Mouse (Mus musculus): ENCODE results near the gene Fxyd7. TPM values are rescaled to one million over a fixed set of nuclear protein-coding genes. Genes with fewer than 3 reads are reported as not detected.

The Fxyd7 gene
- polyA plus RNA-seq, 2 experiments from 2014 or later, result not detected

DNA sequence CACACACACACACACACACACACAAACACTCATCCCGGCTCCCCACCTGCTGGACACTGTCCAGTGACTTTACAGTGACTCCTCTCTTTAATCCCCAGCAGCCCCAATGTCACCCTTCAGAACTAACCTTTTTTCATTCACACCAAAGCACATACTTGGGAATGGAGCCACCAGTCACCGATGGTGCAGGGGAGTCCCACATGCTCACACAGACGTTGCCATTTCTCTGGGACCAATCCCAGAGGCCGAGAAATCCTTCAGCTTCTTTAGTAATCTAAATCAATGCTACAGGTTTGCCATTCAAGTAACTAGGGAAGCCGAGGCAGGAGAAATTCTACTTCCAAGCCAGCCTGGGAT is 23.4 kb upstream of the Fxyd7 start:
- ATAC-seq, result no peak

GRCm38 (mm10) chr7:31074061-31074712 is 22.9 kb upstream of the Fxyd7 start:
- no peak for ATAC-seq

DNA sequence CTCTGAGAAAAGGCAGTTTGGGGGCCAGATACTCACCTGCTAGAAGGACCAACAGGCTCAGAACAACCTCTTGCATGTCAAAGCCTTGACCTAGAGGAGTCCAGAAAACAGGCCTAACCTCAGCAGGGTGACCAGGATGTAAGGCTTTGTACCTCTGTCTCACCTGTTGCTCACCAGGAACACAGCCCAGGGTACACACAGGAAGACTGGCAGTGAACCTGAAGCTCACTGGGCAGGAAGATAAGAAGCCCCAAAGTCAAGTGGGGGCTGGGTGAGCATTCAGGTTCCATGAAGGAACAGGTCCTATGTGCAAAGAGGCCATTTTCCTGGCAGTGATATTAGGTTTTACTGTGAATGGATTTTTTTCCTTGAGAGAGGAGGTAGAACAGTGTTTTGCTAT is 22.3 kb upstream of the Fxyd7 start:
- no peak for ATAC-seq

DNA sequence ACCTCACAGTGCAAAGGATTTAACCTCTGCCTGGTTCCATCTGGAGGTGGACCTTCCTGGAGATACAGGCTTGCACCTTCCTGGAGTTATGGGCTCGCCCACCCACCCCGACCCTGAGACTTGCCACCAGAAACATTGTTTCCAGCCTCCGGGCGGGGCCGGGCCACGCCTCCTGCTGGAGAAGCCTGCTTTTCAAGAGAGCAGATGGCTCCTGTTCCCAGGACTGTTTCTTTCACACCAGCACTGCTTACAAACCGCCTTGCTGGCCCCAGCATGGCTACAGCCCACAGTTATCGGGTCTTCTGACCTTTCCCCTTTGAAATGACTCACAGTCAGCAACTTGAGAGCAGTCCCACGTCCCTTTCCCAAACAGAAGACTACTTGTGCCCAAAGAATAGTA is 21.1 kb upstream of the Fxyd7 start:
- ATAC-seq, result no peak

DNA sequence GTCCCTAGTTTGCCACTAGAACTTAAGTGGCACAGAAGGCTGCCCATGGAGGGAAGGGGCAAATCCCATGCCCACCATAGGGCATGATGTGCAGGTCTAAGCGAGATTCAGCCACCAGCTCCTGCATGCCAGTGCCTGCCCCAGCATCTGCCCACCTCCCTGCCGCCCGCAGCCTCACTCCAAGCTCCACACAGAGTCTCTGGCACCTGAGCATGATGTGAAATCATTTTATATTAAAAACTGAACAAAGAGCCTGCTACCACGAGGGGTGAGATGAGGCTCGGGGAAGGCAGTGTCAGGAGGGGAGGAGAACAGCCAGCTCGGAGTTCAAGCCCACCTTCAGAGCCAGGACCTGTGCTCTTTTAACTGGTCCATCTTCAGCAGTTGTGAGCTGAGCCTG is 19.1 kb upstream of the Fxyd7 start:
- no peak for ATAC-seq

- ATAC-seq, result no peak
These were observed 18.2 kb upstream of the Fxyd7 start for GRCm38 (mm10) chr7:31069491-31069890.

DNA sequence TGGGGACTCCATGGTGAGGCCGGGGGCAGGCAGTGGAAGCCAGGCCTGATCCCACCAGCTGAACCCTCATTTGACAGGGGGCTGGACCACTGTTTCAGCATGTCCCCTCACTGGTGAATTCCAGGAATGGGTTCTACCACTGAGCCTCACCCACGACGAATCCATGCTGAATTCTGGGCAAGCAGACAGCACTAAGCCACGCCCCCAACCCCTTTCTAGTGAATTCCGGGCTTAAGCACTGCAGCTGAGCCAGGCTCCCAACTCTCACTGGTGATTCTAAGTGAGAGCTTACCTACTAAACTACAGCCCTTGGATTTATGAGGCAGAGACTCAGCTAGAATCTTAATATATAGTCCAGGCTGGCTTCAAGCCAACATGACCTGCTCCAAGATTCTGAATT is 16.6 kb upstream of the Fxyd7 start:
- no peak for ATAC-seq

DNA sequence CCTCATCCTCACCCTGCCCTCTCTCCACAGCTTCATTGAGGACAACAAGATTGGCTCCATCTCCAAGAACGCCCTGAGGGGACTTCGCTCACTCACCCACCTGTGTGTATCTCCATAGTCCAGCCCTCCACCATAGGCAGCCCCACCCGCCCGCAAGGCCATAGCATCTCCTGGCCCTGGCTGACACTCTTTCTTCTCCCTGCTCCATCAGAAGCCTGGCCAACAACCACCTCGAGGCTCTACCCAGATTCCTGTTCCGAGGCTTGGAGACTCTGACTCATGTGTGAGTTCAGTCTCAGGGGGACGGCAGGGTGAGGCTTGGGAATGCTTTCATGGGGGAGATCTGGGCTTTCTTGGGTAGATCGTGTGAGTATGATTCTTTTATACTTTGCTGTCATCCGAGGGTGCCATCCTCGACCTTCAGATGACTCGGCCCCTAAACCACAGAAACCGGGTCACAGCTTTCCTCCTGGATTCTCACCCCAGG is 11.8 kb upstream of the Fxyd7 start:
- ATAC-seq, result no peak

- ATAC-seq, result no peak
These were observed 9.3 kb upstream of the Fxyd7 start for GRCm38 (mm10) chr7:31060621-31061010.

- ATAC-seq, result no peak
These were observed 8.8 kb upstream of the Fxyd7 start for GRCm38 (mm10) chr7:31059919-31060620.

- peak; percentile 54 for ATAC-seq
These were observed 7.8 kb upstream of the Fxyd7 start, which contains the start of gene Lgi4 for GRCm38 (mm10) chr7:31059108-31059507. Gene Lgi4, plus strand, starts transcription at chr7:31059342.

- no peak for ATAC-seq
These were observed 6.9 kb upstream of the Fxyd7 start for GRCm38 (mm10) chr7:31058211-31058610.

GRCm38 (mm10) chr7:31057730-31058129 is 6.5 kb upstream of the Fxyd7 start:
- no peak for ATAC-seq

DNA sequence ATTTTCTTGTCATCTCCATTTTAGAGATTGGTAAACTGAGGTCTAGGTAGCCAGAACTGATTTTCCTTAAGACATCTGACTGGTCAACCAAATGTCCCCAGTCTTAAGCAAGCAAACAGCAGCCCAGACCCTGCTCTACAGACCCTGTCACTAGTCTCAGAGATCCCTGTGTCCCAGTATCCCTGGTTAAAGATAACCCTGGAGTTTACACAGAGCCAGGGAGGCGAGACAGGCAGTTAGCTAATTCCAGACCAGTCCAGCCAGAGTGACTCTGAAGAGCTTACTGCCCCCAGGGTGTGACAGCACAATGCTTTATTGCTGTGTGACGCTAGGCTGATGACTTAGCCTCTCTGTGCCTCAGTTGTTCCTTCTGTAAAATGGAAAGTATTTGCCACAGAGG is 5.8 kb upstream of the Fxyd7 start, which contains the start of gene Fxyd1:
TSS of gene Fxyd1 (minus strand) at position 129 of the 400 bp plus-strand sequence.
- ATAC-seq, result no peak

DNA sequence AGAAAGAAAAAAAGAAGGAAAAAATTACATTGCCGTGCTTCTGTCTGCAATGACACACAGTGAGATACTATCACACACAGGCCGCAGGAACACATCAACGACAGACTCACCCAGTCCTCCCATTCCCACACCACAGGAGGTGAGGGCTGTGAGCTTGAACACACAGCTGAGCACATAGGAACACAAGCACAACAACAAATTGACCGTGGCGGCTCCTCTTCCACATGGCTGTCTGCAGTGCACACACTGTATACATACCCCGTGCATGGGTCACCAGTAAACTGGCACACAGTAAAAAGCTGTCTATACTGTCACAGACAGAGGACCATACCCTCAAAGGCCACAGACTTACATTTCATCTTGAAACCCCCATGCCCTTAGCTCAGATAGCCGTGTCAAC is 5.2 kb upstream of the Fxyd7 start:
- no peak for ATAC-seq

DNA sequence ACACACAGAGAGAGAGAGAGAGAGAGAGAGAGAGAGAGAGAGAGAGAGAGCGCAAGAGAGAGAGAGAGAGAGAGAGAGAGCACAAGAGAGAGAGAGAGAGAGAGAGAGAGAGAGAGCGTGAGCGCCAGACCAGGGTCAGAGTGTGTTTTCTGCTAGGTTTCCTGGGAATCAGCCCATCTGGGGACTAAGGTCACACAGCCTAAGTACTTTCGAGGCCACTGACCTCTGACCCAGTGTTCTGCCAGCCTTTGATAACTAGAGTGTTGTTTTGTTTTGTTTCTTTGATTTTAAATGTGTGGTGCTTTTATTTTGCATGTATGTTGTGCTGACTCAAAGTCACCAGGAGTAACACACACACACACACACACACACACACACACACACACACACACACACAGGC is 4.6 kb upstream of the Fxyd7 start:
- ATAC-seq, result no peak

- ATAC-seq, result no peak
These were observed 4.1 kb upstream of the Fxyd7 start for GRCm38 (mm10) chr7:31055354-31055824.

DNA sequence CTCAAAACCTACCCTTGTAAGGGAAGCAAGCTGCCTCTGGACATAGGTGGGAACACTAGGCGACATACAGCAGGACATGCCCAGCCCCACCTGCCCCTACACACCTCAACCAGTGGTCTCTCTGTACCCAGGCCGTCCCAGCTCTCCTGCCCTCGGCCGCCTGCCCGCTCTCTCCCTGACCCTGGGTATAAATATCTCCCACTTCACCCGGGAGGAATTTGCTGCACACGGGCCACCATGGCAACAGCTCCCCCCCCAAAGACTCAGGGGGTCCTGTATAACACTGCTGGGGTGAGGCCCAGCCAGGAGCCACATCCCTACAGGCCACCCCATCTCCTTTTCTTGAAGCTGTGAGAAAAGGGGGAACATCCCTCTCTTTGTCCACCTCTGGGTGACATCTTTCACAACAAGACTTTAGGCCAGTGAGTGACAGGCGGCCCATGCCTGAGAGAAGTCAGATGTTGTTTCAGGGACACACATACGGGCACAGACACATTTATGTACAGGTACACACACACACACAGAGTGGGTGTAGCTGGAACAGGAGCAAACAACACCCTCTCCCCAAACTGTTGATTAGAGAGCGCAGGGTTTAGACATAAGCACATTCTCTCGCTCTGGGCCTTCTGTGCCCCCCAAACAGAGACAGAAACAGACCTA is 3.5 kb upstream of the Fxyd7 start:
- no peak for ATAC-seq

DNA sequence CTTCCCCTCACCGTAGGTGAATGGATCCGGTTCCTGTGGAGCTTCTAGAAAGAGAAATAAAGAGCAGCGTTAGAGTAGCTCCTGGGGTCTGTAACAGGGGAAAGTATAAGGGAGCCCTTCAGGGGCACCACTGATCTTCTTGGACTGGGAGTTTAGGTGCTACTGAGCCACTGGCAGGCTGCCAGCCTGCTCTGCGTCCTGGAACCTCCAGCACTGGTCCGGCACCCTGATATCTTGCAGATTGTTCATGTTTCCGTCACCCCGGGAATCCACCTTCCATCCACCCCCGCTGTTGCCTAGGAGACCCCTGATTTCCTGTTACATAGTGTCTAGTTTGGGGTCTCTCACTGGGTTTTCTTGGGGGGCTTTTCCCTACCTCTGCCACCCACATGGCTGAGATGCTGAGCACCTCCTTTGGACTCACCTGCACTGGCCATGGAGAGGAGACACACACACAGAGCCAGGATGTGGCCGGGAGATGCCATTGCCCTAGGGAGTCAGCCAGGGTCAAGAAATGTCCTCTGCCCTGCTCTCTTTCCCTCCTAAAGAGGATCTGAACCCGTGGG is 2.7 kb upstream of the Fxyd7 start:
- no peak for ATAC-seq

DNA sequence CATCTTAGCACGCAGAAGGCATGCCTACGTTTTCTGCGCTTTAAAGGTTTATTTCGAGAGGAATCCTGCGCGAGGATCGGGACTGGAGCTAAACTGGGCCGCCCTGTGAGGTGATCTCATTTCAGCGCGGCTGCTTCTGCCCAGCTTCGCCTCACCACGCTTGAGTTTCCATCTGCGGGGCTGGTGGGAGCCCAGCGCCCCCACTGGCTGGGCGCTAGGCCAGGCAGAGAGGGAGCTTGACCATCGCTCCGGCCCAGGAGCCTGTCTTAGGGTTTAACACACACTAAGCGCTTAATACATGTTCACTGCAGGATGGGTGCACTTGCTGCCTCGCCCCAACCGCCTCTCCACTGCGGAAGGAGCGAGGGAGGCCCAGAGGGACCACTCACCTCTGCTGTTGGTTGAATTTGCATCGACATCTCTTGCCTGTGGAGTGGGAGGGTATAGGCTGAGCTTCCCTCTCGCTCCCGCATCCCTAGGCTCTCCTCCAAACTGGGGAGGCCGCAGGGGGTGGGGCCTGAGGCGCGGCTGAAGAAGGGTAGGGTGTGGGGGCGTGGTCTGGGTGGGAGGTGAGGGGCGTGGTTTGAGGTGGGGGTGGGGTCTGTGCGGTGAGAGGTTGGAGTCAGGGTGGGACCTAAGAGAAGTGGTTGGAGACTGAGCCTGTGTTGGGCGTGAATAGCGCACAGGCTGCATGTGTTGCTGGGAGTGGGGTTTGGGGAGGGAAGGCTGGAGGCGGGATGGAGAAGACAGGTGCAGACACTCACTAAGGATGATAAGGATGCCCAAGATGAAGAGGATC is 1.6 kb upstream of the Fxyd7 start:
- ATAC-seq, result no peak

DNA sequence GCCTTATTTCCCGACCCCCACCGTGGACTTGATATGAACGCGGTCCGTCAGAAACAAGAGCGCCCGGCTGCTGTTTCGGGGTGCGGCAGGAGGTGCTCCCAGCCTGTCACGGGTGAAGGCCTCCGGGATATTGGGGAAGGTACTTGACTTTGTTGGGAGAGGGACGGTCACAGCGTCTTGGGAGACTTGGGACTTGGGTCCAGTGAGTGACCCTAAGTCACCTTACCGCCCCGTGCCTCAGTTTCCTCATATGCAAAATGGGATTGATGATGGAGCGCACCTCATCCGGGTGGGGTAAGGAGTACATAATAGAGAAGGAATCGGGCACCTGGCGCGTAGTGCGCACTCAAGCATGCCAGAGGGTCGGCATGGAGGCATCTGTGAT is 976 bp upstream of the Fxyd7 start:
- no peak for ATAC-seq

DNA sequence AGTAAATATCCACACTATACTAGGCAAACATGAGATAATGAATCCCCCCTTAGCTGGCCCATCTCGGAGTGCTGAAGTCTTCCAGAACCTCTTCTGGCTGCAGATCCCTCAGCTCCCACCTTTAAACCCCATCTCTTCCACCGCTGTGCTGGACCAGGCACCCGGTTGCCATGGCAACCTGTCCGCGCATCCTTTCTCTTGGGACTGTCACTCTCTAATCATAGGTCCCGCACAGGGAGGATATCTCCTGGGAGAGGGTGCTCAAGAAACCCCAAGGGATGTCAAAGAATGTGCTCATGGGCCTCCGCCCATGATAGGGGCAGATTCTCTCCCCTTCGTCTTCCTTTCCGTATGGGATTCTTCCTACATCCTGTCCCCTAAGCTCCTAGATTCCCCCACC is 346 bp downstream of the Fxyd7 start:
- ATAC-seq, result no peak

- ATAC-seq, result no peak
These were observed 780 bp downstream of the Fxyd7 start for GRCm38 (mm10) chr7:31050487-31050886.
